Mouse (Mus musculus): ENCODE measurements at regions not wholly inside any gene's neighbourhood (a gene's known extent, or its start where the extent isn't known, plus 50 kb on each side); places are given as distances from the start of the nearest gene placed in this dataset.

DNA sequence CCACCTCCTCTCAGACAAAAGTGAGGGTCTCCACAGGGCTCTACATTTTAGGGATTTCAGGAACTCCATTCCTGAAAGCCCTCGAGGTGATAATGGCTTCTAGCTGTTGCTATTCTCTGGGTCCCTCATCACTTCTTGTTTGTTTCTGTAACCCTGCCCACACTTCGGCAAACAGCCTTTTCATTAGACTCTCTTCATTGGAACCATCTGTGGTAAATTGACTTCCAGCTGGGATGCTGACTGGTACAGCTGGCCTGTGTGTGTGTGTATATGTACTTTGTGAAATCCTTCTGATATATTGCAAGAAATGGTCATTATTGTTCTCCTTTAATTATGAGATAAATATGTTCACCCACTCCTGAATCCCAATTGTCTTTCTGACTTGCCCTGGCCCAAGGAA lies 50.3 kb downstream of the Gm10192 start:
- no peak for DNase-seq (ENCODE audit: low spot score)

- peak; percentile 4 for DNase-seq (ENCODE audit: low spot score)
Observed at GRCm38 (mm10) chr4:97127780-97128179, 55.2 kb downstream of the Gm10192 start.

DNA sequence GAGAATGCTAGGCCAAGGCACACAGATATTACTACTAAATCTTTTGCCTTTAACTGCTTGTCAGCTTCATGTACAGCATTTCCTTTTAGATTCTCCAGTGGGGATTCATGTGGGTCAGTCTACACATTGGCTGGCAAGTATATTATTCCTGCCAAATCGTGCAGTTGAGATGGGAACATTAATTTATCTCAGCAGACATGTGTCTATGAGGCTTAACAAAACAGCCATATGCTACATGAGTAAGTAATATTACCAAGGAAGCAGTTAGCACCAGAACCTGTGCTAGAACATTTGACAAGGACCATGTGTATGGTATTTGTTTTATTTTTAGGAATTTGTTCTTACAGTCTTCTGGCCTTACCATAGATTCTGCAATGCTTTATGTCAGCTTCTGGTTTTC lies 59.1 kb downstream of the Gm10192 start:
- DNase-seq (ENCODE audit: low spot score), result no peak

DNA sequence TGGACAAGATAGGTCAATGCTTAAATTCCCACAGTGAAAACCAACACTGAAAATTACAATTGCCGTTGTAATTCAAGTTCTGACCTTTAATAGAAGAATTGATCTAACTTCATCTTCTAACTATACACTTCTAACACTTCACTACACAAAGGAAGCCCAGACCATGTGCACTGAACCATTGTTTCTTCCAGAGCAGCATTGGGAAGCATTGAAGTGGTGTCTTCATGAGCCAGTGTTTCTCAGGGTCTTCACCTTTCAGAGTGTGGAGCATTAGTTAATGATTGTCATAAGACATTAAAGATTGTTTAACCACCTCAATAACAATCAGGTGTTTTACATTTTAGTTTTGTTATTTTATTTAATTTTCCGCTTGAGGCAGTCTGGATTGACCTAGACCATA lies 61.0 kb downstream of the Gm10192 start:
- no peak for DNase-seq (ENCODE audit: low spot score)

DNA sequence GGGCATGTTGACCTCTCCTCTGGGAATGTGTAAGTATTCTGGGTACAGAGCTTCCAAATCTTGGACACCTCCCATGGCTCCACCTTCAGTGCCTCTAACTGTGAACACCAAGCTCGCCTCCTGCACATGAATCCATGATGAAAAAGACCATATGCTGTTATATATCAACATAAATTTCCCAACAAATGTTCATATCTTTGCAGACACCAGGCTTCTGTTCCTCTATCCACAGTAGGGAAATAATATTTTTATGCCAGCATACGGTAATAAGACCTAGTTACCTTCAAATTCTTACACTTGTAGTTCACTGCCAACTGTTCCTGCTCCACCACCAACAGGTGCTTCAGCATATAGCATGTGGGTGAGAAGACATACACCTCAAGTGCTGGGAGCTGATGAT lies 63.5 kb downstream of the Gm10192 start:
- DNase-seq (ENCODE audit: low spot score), result no peak

- no peak for DNase-seq (ENCODE audit: low spot score)
Observed at GRCm38 (mm10) chr4:97117016-97117415, 66.0 kb downstream of the Gm10192 start.

- no peak for DNase-seq (ENCODE audit: low spot score)
Observed at GRCm38 (mm10) chr4:97102752-97103052, 80.3 kb downstream of the Gm10192 start.

DNA sequence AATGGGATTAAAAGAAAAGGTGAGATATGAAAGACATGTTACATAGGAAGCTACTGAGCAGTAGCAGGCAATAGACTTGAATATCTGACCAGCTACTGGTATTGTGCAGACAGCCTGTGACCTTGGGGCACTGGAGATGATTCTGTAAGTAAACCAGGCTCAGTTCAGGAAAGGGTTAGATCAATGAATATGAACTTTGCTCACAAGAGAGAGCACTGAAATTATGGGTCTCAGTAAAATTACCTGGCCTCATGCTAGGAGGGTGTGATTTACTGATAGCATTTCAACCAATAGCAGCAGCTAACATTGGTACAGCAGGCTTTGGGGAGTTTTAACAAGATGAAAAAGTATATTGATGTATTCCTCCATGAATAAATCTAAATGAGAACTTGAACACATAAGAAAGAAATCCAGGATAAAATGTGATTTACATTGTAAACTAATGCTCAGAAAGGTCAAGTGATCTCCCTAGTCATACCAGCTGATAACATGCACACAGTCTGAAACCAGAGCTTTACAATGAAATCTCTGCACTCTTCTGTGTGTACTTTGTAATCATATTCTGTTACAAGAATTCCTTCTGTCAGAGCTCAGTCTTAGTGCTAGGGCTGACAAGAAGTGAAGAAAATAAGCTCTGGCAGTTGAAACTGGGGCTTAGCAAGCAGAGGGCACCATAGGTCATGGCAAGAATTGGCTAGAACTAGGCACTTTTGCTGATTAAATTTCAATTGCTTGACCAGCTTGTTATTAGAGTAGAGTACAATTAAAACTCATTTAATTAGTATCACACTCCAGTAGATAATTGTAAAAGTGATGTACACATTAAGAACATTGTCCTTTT lies 80.8 kb downstream of the Gm10192 start:
- no peak for DNase-seq (ENCODE audit: low spot score)

DNA sequence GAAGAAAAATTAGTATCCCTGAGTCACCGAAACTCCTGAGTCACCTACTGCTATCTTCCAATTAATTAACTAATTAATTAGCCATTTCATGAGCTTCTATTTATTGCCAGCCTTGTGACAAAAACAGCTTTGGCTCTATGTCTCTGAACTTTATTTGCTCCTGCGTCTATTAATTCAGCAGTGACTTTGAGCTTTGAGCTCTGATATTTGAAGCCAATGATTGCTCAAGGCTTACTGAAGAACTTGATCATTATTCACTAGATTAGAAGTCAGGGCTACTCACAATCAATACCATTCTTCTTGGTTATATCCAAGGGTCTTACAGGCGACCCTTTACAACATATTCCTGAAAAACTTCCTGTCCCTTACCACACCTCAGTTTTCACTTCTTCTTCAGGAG lies 83.2 kb downstream of the Gm10192 start:
- DNase-seq (ENCODE audit: low spot score), result no peak

GRCm38 (mm10) chr4:97093576-97093975 lies 89.4 kb downstream of the Gm10192 start:
- no peak for DNase-seq (ENCODE audit: low spot score)

DNA sequence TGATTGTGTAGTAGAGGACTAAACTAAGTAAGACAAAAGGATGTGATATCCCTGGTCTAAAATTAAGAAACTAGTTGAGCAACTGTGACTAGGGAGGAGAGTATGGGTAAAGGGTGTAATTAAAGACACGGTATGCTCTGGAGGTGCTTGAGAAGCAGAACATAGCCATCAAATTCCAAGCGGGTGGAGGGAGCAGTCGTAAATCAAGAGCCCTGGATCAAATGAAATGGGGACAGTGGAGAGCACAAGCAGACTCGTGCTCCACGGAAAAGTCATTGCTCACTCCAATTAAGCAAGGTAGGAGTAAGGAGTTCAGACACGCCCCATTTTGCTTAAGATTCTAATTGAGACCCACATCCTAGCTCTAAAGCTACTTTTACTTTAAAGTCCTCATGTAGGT lies 132.2 kb downstream of the Gm10192 start:
- DNase-seq (ENCODE audit: low spot score), result no peak

DNA sequence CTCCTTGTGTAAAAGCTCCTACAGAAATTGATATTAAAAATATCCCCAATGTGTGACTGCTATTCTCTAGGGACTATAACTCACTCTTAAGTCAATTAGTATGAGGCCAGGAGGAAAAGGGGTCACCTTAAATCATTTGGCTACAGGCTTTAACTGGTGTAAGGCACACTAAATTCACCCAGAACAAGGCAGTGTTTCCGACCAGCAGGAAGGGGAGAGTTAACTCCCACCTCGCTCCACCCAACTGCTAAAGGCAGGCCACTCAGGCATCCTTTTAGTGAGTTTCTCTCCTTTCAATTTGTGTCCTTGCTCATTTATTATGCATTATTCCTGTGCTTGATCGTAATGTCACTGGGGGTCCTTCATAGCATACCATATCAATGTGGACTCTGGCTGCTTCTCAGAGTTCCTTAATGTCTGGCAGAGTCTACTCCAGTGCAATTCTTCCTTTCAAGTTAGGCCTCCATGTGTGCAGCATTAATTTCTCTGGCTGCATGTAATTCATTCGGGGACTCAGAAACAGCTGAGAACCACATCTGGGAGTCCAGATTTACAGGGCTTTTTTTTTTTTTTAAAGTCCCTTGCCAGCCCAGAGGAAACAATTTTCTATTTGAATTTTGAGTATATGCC lies 133.8 kb downstream of the Gm10192 start:
- DNase-seq (ENCODE audit: low spot score), result no peak

DNA sequence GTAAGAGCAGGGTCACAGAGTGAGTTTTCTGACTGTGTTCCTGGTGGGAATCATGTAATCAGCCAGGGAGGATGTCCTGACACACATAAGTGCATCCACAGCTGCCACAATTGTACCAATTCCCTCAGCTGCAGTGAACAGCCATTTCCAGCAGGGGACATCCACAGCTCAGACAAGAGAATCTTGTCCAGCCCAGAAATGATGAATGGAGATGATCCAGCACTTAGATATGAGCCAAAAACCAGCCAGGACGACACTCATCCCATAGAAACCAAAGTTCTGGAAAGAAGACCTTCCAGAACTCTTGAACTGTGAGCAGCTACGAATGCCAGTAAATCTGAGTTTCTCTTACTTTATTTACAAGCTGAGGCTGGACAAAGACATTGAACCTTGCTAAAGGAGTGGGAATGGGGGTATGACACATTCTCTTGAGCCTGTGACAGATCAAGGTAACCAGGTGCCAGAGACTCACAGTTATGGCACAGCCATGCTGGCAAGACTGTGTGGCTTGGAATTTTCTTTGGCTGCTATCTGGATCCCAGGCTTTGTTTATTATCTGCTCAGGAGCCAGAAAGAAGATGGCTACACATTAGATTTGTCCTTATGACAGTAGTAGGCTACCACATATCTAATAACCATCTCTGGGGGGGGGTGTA lies 145.1 kb downstream of the Gm10192 start:
- DNase-seq (ENCODE audit: low spot score), result peak; percentile 8

DNA sequence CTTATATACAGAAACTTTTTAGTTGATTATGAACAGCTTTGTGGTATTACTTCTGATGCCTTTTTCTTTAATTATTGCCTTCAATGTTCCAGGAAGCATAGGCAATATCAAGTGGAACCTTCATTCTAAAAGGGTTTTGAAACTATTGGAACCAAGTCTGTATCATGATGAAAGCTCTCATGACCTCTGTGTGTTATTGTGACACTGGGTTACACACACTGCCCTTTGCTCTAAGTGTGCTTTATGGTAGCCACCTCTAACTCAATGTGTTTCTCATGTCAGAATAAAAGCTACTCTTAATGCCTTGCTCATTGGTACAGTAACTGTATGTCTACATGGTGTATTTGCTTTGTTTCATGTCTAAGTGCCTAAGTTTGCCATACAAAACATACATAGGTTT lies 154.0 kb downstream of the Gm10192 start:
- DNase-seq (ENCODE audit: low spot score), result no peak

- no peak for DNase-seq (ENCODE audit: low spot score)
Observed at GRCm38 (mm10) chr4:97025446-97026040, 157.4 kb downstream of the Gm10192 start.

DNA sequence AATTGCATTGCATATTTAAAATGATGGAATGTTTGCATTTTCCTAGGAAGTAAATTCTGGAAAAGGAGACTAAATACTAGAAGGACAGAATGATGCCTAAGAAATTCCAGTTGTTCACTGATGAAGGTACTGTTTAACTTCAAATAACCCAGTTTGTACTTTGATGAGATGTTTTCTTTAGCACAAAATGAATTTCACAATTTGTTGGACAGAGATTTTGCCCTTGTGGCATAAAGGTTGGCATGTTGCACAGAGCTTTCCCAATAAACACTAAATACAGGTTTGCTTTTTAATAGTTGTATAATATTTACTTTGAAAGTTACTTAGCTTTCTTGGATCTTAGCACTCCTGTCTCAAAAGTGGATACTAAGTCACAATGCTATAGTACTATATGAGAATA lies 181.6 kb downstream of the Gm10192 start:
- DNase-seq (ENCODE audit: low spot score), result no peak

- DNase-seq (ENCODE audit: low spot score), result no peak
Observed at GRCm38 (mm10) chr4:96980311-96980710, 195.3 kb upstream of the Gm12695 start.

- DNase-seq (ENCODE audit: low spot score), result no peak
Observed at GRCm38 (mm10) chr4:96979876-96980275, 194.9 kb upstream of the Gm12695 start.

DNA sequence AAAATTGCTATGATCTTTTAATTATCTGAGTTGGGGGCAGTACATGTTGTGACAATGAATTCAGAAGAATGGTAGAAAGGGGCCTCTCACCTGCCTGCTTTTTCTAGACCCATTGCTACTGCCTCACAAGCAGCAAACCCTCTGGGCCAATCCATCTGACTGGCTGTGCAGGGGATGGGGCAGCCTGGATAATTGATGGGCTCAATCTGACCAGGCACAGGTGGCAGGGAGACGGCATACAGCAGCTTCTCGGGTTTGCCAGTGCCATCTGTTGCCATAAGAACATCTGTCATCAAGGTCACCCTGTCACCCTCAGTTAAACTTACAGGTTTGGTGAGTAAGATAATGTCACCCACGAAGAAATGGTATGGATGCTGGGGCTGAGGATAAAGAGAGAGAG lies 189.9 kb upstream of the Gm12695 start:
- DNase-seq (ENCODE audit: low spot score), result no peak

GRCm38 (mm10) chr4:96973804-96974203 lies 188.8 kb upstream of the Gm12695 start:
- no peak for DNase-seq (ENCODE audit: low spot score)

DNA sequence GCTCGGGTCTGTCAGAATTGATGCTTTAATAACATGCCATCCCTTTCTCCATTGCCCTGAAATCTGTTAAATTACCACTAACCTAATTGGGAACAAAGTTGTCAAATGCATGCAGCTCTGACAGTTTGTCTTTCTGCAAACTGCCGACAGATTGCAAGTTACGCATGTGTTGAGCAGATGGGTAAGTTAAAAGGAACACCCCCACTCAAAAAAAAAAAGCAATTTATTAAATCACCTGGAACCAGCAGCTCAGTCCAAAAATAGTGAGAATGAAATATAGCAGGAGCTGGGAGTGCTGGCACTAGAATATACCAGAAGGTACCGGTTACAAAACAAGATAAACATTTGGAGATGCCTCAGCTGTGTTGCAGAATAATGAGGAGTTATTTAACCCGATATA lies 184.2 kb upstream of the Gm12695 start:
- no peak for DNase-seq (ENCODE audit: low spot score)

DNA sequence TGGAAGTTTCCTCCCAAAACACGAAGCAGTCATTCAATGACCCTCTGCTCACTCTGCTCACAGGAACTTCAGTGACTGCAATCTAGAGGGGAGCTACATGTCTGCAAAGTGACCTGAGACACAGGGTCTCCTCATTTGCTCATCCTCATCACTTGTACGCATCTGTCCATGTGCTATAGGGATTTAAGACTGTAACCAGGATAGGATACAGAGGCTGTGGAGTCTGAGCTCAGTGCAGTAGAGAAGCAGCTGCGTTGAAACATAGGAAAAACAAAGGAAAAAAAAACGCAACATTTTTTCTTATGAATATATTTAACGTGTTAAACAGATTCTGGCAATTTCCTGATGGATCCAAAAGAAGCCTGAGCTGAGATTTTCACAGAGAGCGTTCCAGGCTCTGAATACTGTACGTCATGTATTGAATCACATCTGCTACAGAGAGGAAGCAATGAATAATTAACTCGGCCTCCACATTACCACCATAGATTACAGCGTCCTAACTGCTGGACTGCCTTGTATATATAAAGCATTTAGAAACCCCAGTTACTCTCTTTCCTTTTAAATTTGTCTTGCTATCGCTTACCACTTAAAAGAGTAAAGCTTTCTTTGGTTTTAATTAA lies 183.7 kb upstream of the Gm12695 start:
- no peak for DNase-seq (ENCODE audit: low spot score)

Measured in ovary, postnatal 36 days (tissue).